Comparison of ENCODE assay signal across 14 mouse cellular contexts in genomic region chr10:100508170-100508569, GRCm38 (mm10). TPM values are rescaled to one million over a fixed set of nuclear protein-coding genes. Genes with fewer than 3 reads are reported as not detected.
"Had no signal": no experiment of that assay in that cellular context is flagged by ENCODE, and none has a peak within 500 bp of the region (broad histone marks: within the 10 kb centered on the region; RNA-seq: fewer than 3 reads in every experiment).

No protein-coding gene starts in this region.

- H3K4me2 ChIP-seq: intestine, embryonic 15.5 days; limb, embryonic 13.5 days; midbrain, embryonic 11.5 days; neural tube, embryonic 13.5 days had no signal

- H3K27ac ChIP-seq: intestine, embryonic 15.5 days; limb, embryonic 13.5 days; neural tube, embryonic 13.5 days; stomach, postnatal 0 days had no signal

- H3K27me3 ChIP-seq: intestine, embryonic 15.5 days; limb, embryonic 13.5 days; neural tube, embryonic 13.5 days had no signal

- H3K4me3 ChIP-seq: intestine, embryonic 15.5 days; limb, embryonic 13.5 days; neural tube, embryonic 13.5 days had no signal

- H3K9ac ChIP-seq: intestine, embryonic 15.5 days; limb, embryonic 13.5 days; neural tube, embryonic 13.5 days had no signal

- H3K4me1 ChIP-seq: intestine, embryonic 15.5 days; limb, embryonic 13.5 days; neural tube, embryonic 13.5 days had no signal

- H3K36me3 ChIP-seq: intestine, embryonic 15.5 days had no signal

- H3K9me3 ChIP-seq: intestine, embryonic 15.5 days; limb, embryonic 13.5 days; neural tube, embryonic 13.5 days had no signal

- ATAC-seq: intestine, embryonic 15.5 days; midbrain, embryonic 16.5 days had no signal

- DNase-seq: kidney, adult 18-20 months; kidney, postnatal 10 days; left cerebral cortex, postnatal 4 days; lung, adult 18-20 months; right cerebral cortex, postnatal 25 days; thymus, adult 18-20 months; thymus, postnatal 25 days had no signal

RNA-seq across cellular contexts. Expression of gene Cep290, which starts 20.8 kb away (rescaled TPM):
- polyA plus RNA-seq: small intestine, adult 2 months had no signal
